Mouse (Mus musculus): ENCODE measurements around the gene Usp7. TPM values are rescaled to one million over a fixed set of nuclear protein-coding genes. Genes with fewer than 3 reads are reported as not detected.

Gene Usp7
- polyA plus RNA-seq, 1 experiment from 2014 or later: 38.8 TPM

DNA sequence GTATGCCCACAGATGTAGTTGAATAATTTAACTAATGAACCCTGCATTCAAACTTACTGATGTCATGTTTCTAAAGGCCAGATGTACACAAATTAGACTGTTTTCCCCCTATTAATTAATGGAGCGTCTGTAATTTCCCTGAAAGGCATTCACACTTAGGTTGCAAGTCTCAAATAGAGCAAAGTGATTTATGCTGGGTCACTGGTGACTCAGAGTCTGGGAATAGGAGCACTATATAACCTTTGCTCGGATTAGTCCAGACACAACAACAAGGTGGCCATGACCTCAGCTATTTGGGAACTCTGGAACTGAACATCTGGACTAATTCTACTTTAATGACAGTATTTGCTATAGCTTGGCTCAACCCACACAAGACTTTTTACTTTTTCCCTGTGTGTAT, 3.8 kb upstream of the Usp7 start:
- no peak overlapping the region for H3K9ac ChIP-seq (ENCODE audit: low read length)
- H3K27ac ChIP-seq (ENCODE audit: low read depth, low read length): no peak overlapping the region
- no peaks in the 10 kb centered on the region for H3K36me3 ChIP-seq (ENCODE audit: control insufficient read depth, insufficient read depth, low read length)
- no peak overlapping the region for H3K4me3 ChIP-seq (ENCODE audit: low read depth, low read length)
- ATAC-seq (ENCODE audit: insufficient read depth, low FRiP score, low TSS enrichment) (no peak), DNase-seq (ENCODE audit: low spot score) (no peak)
- H3K9me3 ChIP-seq (ENCODE audit: control insufficient read depth, low read length): peaks cover 7% of the 10 kb centered on the region; the same call in 1 of the 2 replicates
- H3K4me2 ChIP-seq (ENCODE audit: low read depth): no peak overlapping the region
- H3K27me3 ChIP-seq (ENCODE audit: control insufficient read depth, insufficient read depth, low read length): no peaks in the 10 kb centered on the region
- no peaks in the 10 kb centered on the region for H3K4me1 ChIP-seq (ENCODE audit: control insufficient read depth, insufficient read depth, low read length)
- 71% methylated on average over 2 of the region's 2 CpGs for WGBS

DNA sequence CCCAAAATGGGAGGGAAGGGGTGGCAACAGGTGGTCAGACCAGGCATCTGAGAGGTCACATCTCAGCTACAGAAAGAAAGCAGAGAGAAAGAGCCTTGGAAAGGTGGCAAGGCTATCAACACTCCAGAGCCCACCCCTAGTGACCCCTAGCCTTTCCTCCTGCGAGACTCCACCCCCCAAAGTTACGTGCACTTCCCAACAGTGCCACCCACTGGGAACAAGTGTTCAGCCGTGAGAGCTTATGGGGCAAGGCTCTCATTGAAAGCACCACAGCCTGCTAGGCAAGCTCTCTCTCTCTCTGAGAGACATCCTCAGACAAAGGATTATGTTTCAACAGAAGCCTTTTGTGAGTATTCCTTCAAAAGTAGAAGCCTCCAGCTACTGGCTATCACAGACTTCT, 2.8 kb upstream of the Usp7 start:
- H3K4me2 ChIP-seq (ENCODE audit: low read depth): no peak overlapping the region
- peaks cover 5% of the 10 kb centered on the region; the same call in 1 of the 2 replicates for H3K9me3 ChIP-seq (ENCODE audit: control insufficient read depth, low read length)
- no peak overlapping the region for H3K9ac ChIP-seq (ENCODE audit: low read length)
- no peak overlapping the region for H3K4me3 ChIP-seq (ENCODE audit: low read depth, low read length)
- WGBS: 15% methylated on average over 3 of the region's 3 CpGs
- no peaks in the 10 kb centered on the region for H3K27me3 ChIP-seq (ENCODE audit: control insufficient read depth, insufficient read depth, low read length)
- H3K4me1 ChIP-seq (ENCODE audit: control insufficient read depth, insufficient read depth, low read length): no peaks in the 10 kb centered on the region
- no peak overlapping the region for H3K27ac ChIP-seq (ENCODE audit: low read depth, low read length)
- DNase-seq (ENCODE audit: low spot score): no peak
- no peaks in the 10 kb centered on the region for H3K36me3 ChIP-seq (ENCODE audit: control insufficient read depth, insufficient read depth, low read length)
- ATAC-seq (ENCODE audit: insufficient read depth, low FRiP score, low TSS enrichment): no peak

DNA sequence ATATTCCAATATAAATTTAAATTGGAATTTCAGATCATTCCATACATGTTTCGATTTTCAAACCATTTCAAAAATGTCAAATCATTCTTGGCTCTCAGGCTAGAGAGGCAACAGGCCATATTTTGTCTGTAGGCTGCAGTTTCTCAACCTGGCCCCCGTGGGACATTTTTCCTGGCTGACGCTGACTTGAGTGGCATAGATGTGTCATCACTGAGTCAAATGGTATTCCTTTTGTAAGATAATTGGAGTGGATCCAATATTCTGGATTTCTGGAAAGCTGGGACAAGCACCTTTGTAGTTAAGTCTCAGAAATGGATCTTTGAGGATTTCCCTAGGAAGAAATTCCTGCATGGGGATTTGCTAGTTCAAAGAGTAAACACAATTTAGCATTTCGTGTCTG, 1.2 kb downstream of the Usp7 start:
- no peaks in the 10 kb centered on the region for H3K4me1 ChIP-seq (ENCODE audit: control insufficient read depth, insufficient read depth, low read length)
- no peak overlapping the region for H3K4me3 ChIP-seq (ENCODE audit: low read depth, low read length)
- no peaks in the 10 kb centered on the region for H3K27me3 ChIP-seq (ENCODE audit: control insufficient read depth, insufficient read depth, low read length)
- no peak overlapping the region for H3K9ac ChIP-seq (ENCODE audit: low read length)
- WGBS: 85% methylated on average over 4 of the region's 4 CpGs
- H3K4me2 ChIP-seq (ENCODE audit: low read depth): no peak overlapping the region
- no peak for ATAC-seq (ENCODE audit: insufficient read depth, low FRiP score, low TSS enrichment)
- no peaks in the 10 kb centered on the region for H3K36me3 ChIP-seq (ENCODE audit: control insufficient read depth, insufficient read depth, low read length)
- no peaks in the 10 kb centered on the region for H3K9me3 ChIP-seq (ENCODE audit: control insufficient read depth, low read length)
- DNase-seq (ENCODE audit: low spot score): no peak
- H3K27ac ChIP-seq (ENCODE audit: low read depth, low read length): no peak overlapping the region

DNA sequence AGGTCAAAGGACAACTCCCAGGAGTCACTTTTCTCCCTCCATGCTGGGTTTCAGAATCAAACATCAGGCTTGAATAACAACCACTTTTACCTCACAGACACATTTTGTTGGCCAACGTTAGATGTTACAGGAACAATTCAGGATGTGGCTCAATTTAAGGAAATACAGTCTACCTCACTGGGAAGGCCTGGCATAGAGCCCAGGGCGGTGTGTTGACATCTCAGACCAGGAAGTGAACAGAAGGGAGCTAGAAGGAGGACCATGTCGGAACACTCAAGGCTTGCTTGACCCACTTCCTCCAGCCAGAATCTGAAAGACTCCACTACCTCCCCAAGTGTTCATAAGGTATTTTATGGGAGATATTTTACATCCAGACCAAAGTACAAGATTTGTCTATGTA, 7.4 kb downstream of the Usp7 start:
- WGBS: 80% methylated on average over 3 of the region's 3 CpGs
- Histone ChIP-seq H3K4me2 (ENCODE audit: low read depth) (no peak overlapping the region), H3K9me3 (ENCODE audit: control insufficient read depth, low read length) (no peaks in the 10 kb centered on the region), H3K4me1 (ENCODE audit: control insufficient read depth, insufficient read depth, low read length) (no peaks in the 10 kb centered on the region), H3K4me3 (ENCODE audit: low read depth, low read length) (no peak overlapping the region), H3K9ac (ENCODE audit: low read length) (no peak overlapping the region), H3K36me3 (ENCODE audit: control insufficient read depth, insufficient read depth, low read length) (no peaks in the 10 kb centered on the region), H3K27me3 (ENCODE audit: control insufficient read depth, insufficient read depth, low read length) (no peaks in the 10 kb centered on the region), H3K27ac (ENCODE audit: low read depth, low read length) (no peak overlapping the region)
- ATAC-seq (ENCODE audit: insufficient read depth, low FRiP score, low TSS enrichment) (no peak), DNase-seq (ENCODE audit: low spot score) (no peak)

DNA sequence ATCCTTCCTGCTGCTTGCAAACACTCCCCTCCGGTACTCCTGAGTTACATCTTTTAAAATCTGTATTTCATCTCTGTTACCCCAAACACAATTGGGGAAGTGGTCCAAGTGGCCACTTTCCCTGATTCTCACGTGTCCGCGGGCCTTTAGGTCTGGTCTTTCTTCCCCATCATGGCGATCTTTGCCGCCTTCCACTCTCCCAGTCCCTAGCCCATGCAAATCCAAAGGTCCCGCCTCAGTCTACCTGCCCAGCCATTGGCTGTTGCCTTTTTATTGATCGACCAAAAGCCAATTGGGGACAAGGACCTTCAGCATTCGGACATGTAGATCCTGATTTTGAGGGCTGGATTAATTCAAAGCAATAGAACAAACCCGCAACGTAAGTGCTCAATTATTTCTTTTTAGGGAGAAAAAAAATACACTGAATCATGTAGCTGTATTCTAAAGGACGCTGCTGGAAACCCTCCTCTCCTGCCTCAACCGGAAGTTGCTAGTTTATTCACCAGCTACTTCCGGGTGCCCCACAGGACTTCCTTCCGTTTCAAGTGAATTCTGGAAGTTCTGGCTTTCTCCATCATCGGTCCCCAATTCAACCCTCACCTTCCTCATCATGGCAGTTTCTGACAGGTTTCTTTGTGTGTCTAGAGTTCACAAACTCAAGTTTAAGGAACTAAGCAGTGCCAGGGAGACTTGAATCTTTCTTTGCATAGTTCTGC, 8.8 kb downstream of the Usp7 start:
- Histone ChIP-seq H3K9me3 (ENCODE audit: control insufficient read depth, low read length) (no peaks in the 10 kb centered on the region), H3K4me1 (ENCODE audit: control insufficient read depth, insufficient read depth, low read length) (no peaks in the 10 kb centered on the region), H3K36me3 (ENCODE audit: control insufficient read depth, insufficient read depth, low read length) (no peaks in the 10 kb centered on the region), H3K9ac (ENCODE audit: low read length) (no peak overlapping the region), H3K27ac (ENCODE audit: low read depth, low read length) (no peak overlapping the region), H3K27me3 (ENCODE audit: control insufficient read depth, insufficient read depth, low read length) (no peaks in the 10 kb centered on the region), H3K4me2 (ENCODE audit: low read depth) (no peak overlapping the region), H3K4me3 (ENCODE audit: low read depth, low read length) (no peak overlapping the region)
- DNase-seq (ENCODE audit: low spot score): no peak
- no peak for ATAC-seq (ENCODE audit: insufficient read depth, low FRiP score, low TSS enrichment)
- 87% methylated on average over 16 of the region's 16 CpGs for WGBS

DNA sequence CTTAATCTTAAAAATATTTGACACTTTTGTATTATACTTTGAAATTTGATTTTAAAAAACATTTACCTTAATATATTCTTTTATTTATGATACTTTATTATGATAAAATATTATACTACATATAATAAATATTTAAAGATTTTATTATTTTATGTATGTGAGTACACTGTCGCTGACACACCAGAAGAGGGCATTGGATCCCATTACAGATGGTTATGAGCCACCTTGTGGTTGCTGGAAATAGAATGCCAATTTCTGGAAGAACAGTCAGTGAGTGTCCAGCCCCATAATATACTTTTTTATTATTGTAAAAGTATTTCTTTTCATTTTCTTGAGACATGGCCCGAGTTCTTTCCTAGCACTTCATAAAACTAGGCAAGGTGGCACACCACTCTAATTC, 10.4 kb downstream of the Usp7 start:
- H3K4me2 ChIP-seq (ENCODE audit: low read depth): no peak overlapping the region
- H3K4me1 ChIP-seq (ENCODE audit: control insufficient read depth, insufficient read depth, low read length): no peaks in the 10 kb centered on the region
- no peak overlapping the region for H3K9ac ChIP-seq (ENCODE audit: low read length)
- DNase-seq (ENCODE audit: low spot score) (no peak), ATAC-seq (ENCODE audit: insufficient read depth, low FRiP score, low TSS enrichment) (no peak)
- H3K9me3 ChIP-seq (ENCODE audit: control insufficient read depth, low read length): no peaks in the 10 kb centered on the region
- 90% methylated on average over 2 of the region's 2 CpGs for WGBS
- no peak overlapping the region for H3K27ac ChIP-seq (ENCODE audit: low read depth, low read length)
- H3K36me3 ChIP-seq (ENCODE audit: control insufficient read depth, insufficient read depth, low read length): no peaks in the 10 kb centered on the region
- H3K27me3 ChIP-seq (ENCODE audit: control insufficient read depth, insufficient read depth, low read length): no peaks in the 10 kb centered on the region
- no peak overlapping the region for H3K4me3 ChIP-seq (ENCODE audit: low read depth, low read length)

DNA sequence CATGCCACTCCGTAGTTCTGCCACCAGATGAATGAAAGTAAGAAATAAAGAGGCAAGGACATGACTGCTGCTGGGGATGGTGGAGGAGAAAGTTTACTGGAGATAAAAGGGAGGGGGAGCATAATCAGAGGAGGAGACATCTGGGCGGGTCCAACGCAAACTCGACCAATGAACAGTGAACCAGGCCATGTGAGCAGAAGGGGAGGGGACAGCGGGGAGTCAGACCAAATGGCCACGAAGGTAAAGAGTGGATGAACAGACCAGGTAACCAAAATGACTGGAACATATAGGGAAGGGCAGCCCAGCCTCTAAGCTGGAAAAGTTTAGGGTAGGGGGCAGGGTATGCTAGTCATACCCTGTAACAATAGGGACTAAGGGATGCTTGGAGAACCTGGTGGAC, 10.9 kb downstream of the Usp7 start:
- no peaks in the 10 kb centered on the region for H3K27me3 ChIP-seq (ENCODE audit: control insufficient read depth, insufficient read depth, low read length)
- no peak overlapping the region for H3K4me2 ChIP-seq (ENCODE audit: low read depth)
- no peak overlapping the region for H3K4me3 ChIP-seq (ENCODE audit: low read depth, low read length)
- no peak overlapping the region for H3K27ac ChIP-seq (ENCODE audit: low read depth, low read length)
- 67% methylated on average over 6 of the region's 6 CpGs for WGBS
- H3K4me1 ChIP-seq (ENCODE audit: control insufficient read depth, insufficient read depth, low read length): no peaks in the 10 kb centered on the region
- no peak overlapping the region for H3K9ac ChIP-seq (ENCODE audit: low read length)
- no peaks in the 10 kb centered on the region for H3K9me3 ChIP-seq (ENCODE audit: control insufficient read depth, low read length)
- ATAC-seq (ENCODE audit: insufficient read depth, low FRiP score, low TSS enrichment) (no peak), DNase-seq (ENCODE audit: low spot score) (no peak)
- no peaks in the 10 kb centered on the region for H3K36me3 ChIP-seq (ENCODE audit: control insufficient read depth, insufficient read depth, low read length)

DNA sequence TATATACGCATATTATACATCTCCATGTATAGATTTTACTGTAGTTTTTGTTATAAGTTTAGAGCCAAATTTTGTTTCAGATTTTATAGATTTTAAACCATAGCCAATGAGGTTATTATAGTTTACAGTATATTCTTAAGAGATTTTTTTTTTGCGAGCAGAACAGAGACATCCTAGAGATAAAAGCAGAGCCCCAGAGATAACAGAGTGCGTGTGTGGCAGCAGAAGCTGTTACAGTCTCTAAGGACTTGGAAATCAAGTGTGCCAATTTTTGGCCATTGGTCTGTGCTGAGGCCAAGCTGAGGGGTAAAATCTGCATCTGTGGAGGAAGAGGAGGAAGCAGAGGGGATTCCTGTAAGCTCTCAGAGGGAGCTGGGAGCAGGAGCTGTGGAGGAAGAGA, 11.9 kb downstream of the Usp7 start:
- H3K4me2 ChIP-seq (ENCODE audit: low read depth): no peak overlapping the region
- H3K4me3 ChIP-seq (ENCODE audit: low read depth, low read length): no peak overlapping the region
- H3K9ac ChIP-seq (ENCODE audit: low read length): no peak overlapping the region
- no peaks in the 10 kb centered on the region for H3K27me3 ChIP-seq (ENCODE audit: control insufficient read depth, insufficient read depth, low read length)
- H3K27ac ChIP-seq (ENCODE audit: low read depth, low read length): no peak overlapping the region
- H3K36me3 ChIP-seq (ENCODE audit: control insufficient read depth, insufficient read depth, low read length): no peaks in the 10 kb centered on the region
- ATAC-seq (ENCODE audit: insufficient read depth, low FRiP score, low TSS enrichment) (no peak), DNase-seq (ENCODE audit: low spot score) (no peak)
- no peaks in the 10 kb centered on the region for H3K4me1 ChIP-seq (ENCODE audit: control insufficient read depth, insufficient read depth, low read length)
- H3K9me3 ChIP-seq (ENCODE audit: control insufficient read depth, low read length): no peaks in the 10 kb centered on the region
- 93% methylated on average over 3 of the region's 3 CpGs for WGBS

DNA sequence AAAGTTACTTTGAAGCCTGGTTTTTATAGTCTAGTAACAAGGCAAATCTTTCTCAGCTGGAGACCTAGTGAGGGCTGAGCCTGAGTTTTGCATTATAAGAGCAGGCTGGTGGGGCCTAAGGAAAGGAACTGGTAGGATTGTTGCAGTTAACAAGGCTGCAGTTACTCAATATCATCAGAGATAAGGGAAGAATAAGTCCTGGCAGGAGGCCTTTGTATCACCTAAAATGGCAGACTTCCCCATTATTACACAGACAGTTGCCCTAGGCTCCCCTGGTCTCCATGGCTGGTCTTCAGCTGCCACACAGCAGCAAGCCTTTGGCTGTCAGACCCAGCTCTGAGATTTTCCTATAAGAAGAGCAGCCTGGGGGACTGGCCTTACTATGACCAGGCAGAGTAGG, 13.4 kb downstream of the Usp7 start:
- DNase-seq (ENCODE audit: low spot score): no peak

More for the DNA sequence above, 13.4 kb downstream of the Usp7 start:
- Histone ChIP-seq H3K36me3 (ENCODE audit: control insufficient read depth, insufficient read depth, low read length) (no peaks in the 10 kb centered on the region), H3K27ac (ENCODE audit: low read depth, low read length) (no peak overlapping the region), H3K4me1 (ENCODE audit: control insufficient read depth, insufficient read depth, low read length) (no peaks in the 10 kb centered on the region), H3K4me3 (ENCODE audit: low read depth, low read length) (no peak overlapping the region), H3K4me2 (ENCODE audit: low read depth) (no peak overlapping the region), H3K9ac (ENCODE audit: low read length) (no peak overlapping the region), H3K27me3 (ENCODE audit: control insufficient read depth, insufficient read depth, low read length) (no peaks in the 10 kb centered on the region), H3K9me3 (ENCODE audit: control insufficient read depth, low read length) (no peaks in the 10 kb centered on the region)
- no peak for ATAC-seq (ENCODE audit: insufficient read depth, low FRiP score, low TSS enrichment)

All from neural tube, embryonic 11.5 days (tissue).